Mouse (Mus musculus) intestine, embryonic 14.5 days (tissue): Measurements from ENCODE around the gene Snx4. TPM values are rescaled to one million over a fixed set of nuclear protein-coding genes. Genes with fewer than 3 reads are reported as not detected.

Experiments used
- ATAC-seq: fragments of 200-750 bp; cut with Nextera tagmentation; replicated peaks from 2 replicates; pipeline ENCODE4 v1.8.0; 2017; ENCODE audit warnings: low read depth, moderate number of reproducible peaks, moderate TSS enrichment, moderate library complexity; ENCODE audit not compliant: low FRiP score, low TSS enrichment
- DNase-seq: peaks from one replicate; pipeline ENCODE4 v3.0.0-alpha.2; 2018; ENCODE audit warnings: low spot score
- H3K27ac ChIP-seq: fragments of 300-500 bp; sonication (generic); 2 replicates; pipeline ENCODE4 v1.5.1; 2014; ENCODE audit warnings: low read depth, mild to moderate bottlenecking, control low read depth
- H3K27me3 ChIP-seq: fragments of 300-500 bp; sonication (generic); replicated peaks from 2 replicates; pipeline ENCODE4 v1.6.1; 2014; ENCODE audit warnings: low read length, control low read depth; ENCODE audit not compliant: control insufficient read depth, insufficient read depth
- H3K36me3 ChIP-seq: fragments of 300-500 bp; sonication (generic); 2 replicates; pipeline ENCODE4 v1.6.1; 2014; ENCODE audit warnings: low read length, control low read depth; ENCODE audit not compliant: control insufficient read depth, insufficient read depth
- H3K4me1 ChIP-seq: fragments of 300-500 bp; sonication (generic); replicated peaks from 2 replicates; pipeline ENCODE4 v1.6.1; 2014; ENCODE audit warnings: low read length, control low read depth, mixed read lengths; ENCODE audit not compliant: control insufficient read depth, insufficient read depth
- H3K4me2 ChIP-seq: fragments of 300-500 bp; sonication (generic); 2 replicates; pipeline ENCODE4 v1.6.1; 2014; ENCODE audit warnings: low read length
- H3K4me3 ChIP-seq: fragments of 300-500 bp; sonication (generic); 2 replicates; pipeline ENCODE4 v1.5.1; 2014; ENCODE audit warnings: low read depth, low read length, control low read depth, mixed read lengths
- H3K9ac ChIP-seq: fragments of 300-500 bp; sonication (generic); 2 replicates; pipeline ENCODE4 v1.6.1; 2014; ENCODE audit warnings: mild to moderate bottlenecking, low read length
- H3K9me3 ChIP-seq: fragments of 300-500 bp; sonication (generic); 2 replicates; pipeline ENCODE4 v1.6.1; 2016; ENCODE audit warnings: low read length, control low read depth; ENCODE audit not compliant: control insufficient read depth
- WGBS: fragments of 180-500 bp; shearing (Covaris S2); extraction: QIAGEN DNeasy Blood & Tissue Kit; methylation state at CpG from one replicate; pipeline ENCODE4 v1.1.7; 2014; 5-methylcytosine and 5-hydroxymethylcytosine counted together
- polyA plus RNA-seq: library from polyadenylated mRNA; unstranded; fragments of >200 nt; fragmentation: Nextera tagmentation; extraction: Ambion mirVana; gene quantifications from 2 replicates; pipeline ENCODE4 v1.2.1, GENCODE M21; 2014

Snx4 gene
- polyA plus RNA-seq, 1 experiment from 2014 or later, result 78.4 TPM

- Histone ChIP-seq H3K27me3 (no peaks in the 10 kb centered on the region), H3K27ac (no peak overlapping the region), H3K4me2 (no peak overlapping the region), H3K4me3 (no peak overlapping the region), H3K9me3 (peaks cover 6% of the 10 kb centered on the region; the same call in 1 of the 2 replicates), H3K36me3 (peaks cover 100% of the 10 kb centered on the region), H3K9ac (no peak overlapping the region), H3K4me1 (no peaks in the 10 kb centered on the region)
- ATAC-seq (no peak), DNase-seq (no peak)
- 95% methylated on average over 7 of the region's 7 CpGs for WGBS
These were observed 41.0 kb downstream of the Snx4 start for GRCm38 (mm10) chr16:33292241-33292640.

GRCm38 (mm10) chr16:33294681-33295080 lies 43.4 kb downstream of the Snx4 start:
- Histone ChIP-seq H3K4me2 (no peak overlapping the region), H3K27ac (no peak overlapping the region), H3K4me1 (no peaks in the 10 kb centered on the region), H3K27me3 (no peaks in the 10 kb centered on the region), H3K4me3 (no peak overlapping the region), H3K9me3 (peaks cover 6% of the 10 kb centered on the region; the same call in 1 of the 2 replicates), H3K9ac (no peak overlapping the region), H3K36me3 (peaks cover 95% of the 10 kb centered on the region)
- 91% methylated on average over 7 of the region's 7 CpGs for WGBS
- ATAC-seq, result no peak
- DNase-seq, result no peak

- no peak overlapping the region for H3K9ac ChIP-seq
- WGBS, result 97% methylated on average over 9 of the region's 9 CpGs
- H3K9me3 ChIP-seq, result peaks cover 6% of the 10 kb centered on the region; the same call in 1 of the 2 replicates
- no peak overlapping the region for H3K27ac ChIP-seq
- H3K4me2 ChIP-seq, result no peak overlapping the region
- H3K4me1 ChIP-seq, result no peaks in the 10 kb centered on the region
- peaks cover 93% of the 10 kb centered on the region for H3K36me3 ChIP-seq
- no peak overlapping the region for H3K4me3 ChIP-seq
- no peak for DNase-seq
- H3K27me3 ChIP-seq, result no peaks in the 10 kb centered on the region
- ATAC-seq, result no peak
These were observed 44.1 kb downstream of the Snx4 start for GRCm38 (mm10) chr16:33295321-33295720.

- H3K4me3 ChIP-seq, result no peak overlapping the region
- H3K27me3 ChIP-seq, result no peaks in the 10 kb centered on the region
- DNase-seq (no peak), ATAC-seq (no peak)
- no peak overlapping the region for H3K4me2 ChIP-seq
- no peaks in the 10 kb centered on the region for H3K9me3 ChIP-seq
- H3K27ac ChIP-seq, result no peak overlapping the region
- no peaks in the 10 kb centered on the region for H3K4me1 ChIP-seq
- H3K36me3 ChIP-seq, result peaks cover 71% of the 10 kb centered on the region
- 97% methylated on average over 1 of the region's 1 CpGs for WGBS
- no peak overlapping the region for H3K9ac ChIP-seq
These were observed 46.3 kb downstream of the Snx4 start for GRCm38 (mm10) chr16:33297493-33297892.

- WGBS, result 8% methylated on average over 4 of the region's 4 CpGs
- Histone ChIP-seq H3K27me3 (no peaks in the 10 kb centered on the region), H3K36me3 (peaks cover 9% of the 10 kb centered on the region; the same call in 1 of the 2 replicates), H3K9ac (0 out of 2 replicates have a peak overlapping the region, but pooled peaks have one; percentile 22), H3K4me3 (0 out of 2 replicates have a peak overlapping the region, but pooled peaks have one; percentile 8), H3K4me2 (peak overlapping the region; percentile 37), H3K27ac (no peak overlapping the region), H3K4me1 (no peaks in the 10 kb centered on the region; the same call in 1 of the 2 replicates), H3K9me3 (no peaks in the 10 kb centered on the region)
- ATAC-seq (peak; percentile 61), DNase-seq (peak; percentile 94)
These were observed 55.4 kb downstream of the Snx4 start for GRCm38 (mm10) chr16:33306633-33307070.

GRCm38 (mm10) chr16:33307761-33308160 lies 56.5 kb downstream of the Snx4 start:
- Histone ChIP-seq H3K27me3 (no peaks in the 10 kb centered on the region), H3K9me3 (0 out of 2 replicates have a peak, but pooled peaks cover 3% of the 10 kb centered on the region), H3K4me1 (no peaks in the 10 kb centered on the region; the same call in 1 of the 2 replicates), H3K36me3 (peaks cover 9% of the 10 kb centered on the region; the same call in 1 of the 2 replicates), H3K4me2 (no peak overlapping the region), H3K4me3 (no peak overlapping the region), H3K9ac (no peak overlapping the region), H3K27ac (no peak overlapping the region)
- 73% methylated on average over 7 of the region's 7 CpGs for WGBS
- ATAC-seq, result no peak
- no peak for DNase-seq

GRCm38 (mm10) chr16:33309066-33309465 lies 57.8 kb downstream of the Snx4 start:
- no peak overlapping the region for H3K4me3 ChIP-seq
- no peaks in the 10 kb centered on the region for H3K27me3 ChIP-seq
- no peak overlapping the region for H3K27ac ChIP-seq
- ATAC-seq, result no peak
- no peak for DNase-seq
- no peak overlapping the region for H3K4me2 ChIP-seq
- no peak overlapping the region for H3K9ac ChIP-seq
- no peaks in the 10 kb centered on the region; the same call in 1 of the 2 replicates for H3K4me1 ChIP-seq
- H3K36me3 ChIP-seq, result peaks cover 9% of the 10 kb centered on the region; the same call in 1 of the 2 replicates
- 85% methylated on average over 3 of the region's 3 CpGs for WGBS
- 0 out of 2 replicates have a peak, but pooled peaks cover 3% of the 10 kb centered on the region for H3K9me3 ChIP-seq

GRCm38 (mm10) chr16:33315611-33316010 lies 64.4 kb downstream of the Snx4 start:
- Histone ChIP-seq H3K4me3 (no peak overlapping the region), H3K4me2 (no peak overlapping the region), H3K27me3 (no peaks in the 10 kb centered on the region), H3K9ac (no peak overlapping the region), H3K36me3 (no peaks in the 10 kb centered on the region), H3K9me3 (0 out of 2 replicates have a peak, but pooled peaks cover 5% of the 10 kb centered on the region), H3K27ac (no peak overlapping the region), H3K4me1 (0 out of 2 replicates have a peak, but pooled peaks cover 4% of the 10 kb centered on the region)
- DNase-seq, result no peak
- WGBS, result 81% methylated on average over 4 of the region's 4 CpGs
- no peak for ATAC-seq

GRCm38 (mm10) chr16:33317646-33318045 lies 66.4 kb downstream of the Snx4 start:
- Histone ChIP-seq H3K4me2 (no peak overlapping the region), H3K9me3 (0 out of 2 replicates have a peak, but pooled peaks cover 2% of the 10 kb centered on the region), H3K9ac (no peak overlapping the region), H3K4me1 (0 out of 2 replicates have a peak, but pooled peaks cover 4% of the 10 kb centered on the region), H3K27ac (no peak overlapping the region), H3K4me3 (no peak overlapping the region), H3K36me3 (no peaks in the 10 kb centered on the region), H3K27me3 (no peaks in the 10 kb centered on the region)
- DNase-seq (no peak), ATAC-seq (no peak)
- WGBS, result 63% methylated on average over 3 of the region's 3 CpGs
